Mouse (Mus musculus): ENCODE results near the gene Ipo8. TPM values are rescaled to one million over a fixed set of nuclear protein-coding genes. Genes with fewer than 3 reads are reported as not detected.

Ipo8 gene
- polyA plus RNA-seq (2015; fragmentation: Nextera tagmentation; extraction: Ambion mirVana): 14.3 and 15.2 TPM in 2 replicates

DNA sequence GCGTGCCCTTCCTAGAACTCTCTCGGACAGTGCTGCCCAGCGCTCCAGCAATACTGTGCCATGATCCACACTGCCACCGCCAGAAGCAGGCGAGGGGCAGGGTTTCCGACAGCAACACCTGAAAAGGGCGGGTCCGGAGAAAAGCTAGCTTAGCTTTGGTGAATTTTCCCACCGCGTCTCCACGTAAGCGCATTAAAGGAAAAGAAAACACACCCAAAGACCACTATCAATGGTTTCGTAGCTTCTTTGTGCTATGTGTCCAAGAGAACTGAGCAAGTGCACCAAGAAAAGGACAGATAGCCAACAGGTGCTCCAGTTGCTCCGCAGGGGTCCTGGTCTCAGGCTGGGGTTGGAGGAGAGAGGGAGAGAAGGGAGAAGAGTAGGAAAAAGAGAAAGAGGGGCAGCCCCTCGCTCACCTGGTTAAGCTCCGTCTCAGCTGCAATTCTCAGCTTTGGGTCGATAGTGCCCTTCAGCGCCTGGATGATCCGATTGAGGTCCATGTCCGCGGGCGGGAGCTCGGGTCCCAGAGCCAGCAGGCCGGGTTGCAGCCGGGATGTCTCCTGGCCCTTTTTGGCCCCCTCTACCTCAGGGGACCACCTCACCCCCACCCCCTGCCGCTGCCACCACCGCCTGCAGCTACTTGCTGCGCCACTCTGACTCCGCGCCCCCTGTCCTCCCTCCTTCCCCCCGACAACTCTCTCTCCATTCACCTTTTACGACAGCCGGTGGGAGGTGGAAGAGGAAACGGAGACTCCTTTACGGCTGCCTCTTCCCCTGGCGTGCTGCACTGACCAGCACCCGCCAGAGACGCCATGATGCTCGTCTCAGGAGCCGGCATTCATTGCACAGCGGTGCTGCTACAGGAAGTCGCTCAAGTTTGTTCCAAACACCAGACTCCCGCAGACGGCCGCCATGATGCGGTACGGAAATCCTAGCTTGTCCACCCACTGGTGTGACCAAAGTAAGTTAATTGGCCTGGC lies at the start of gene Ipo8:
Gene Ipo8 (minus strand): TSS at position 720 of the 980 bp plus-strand sequence.
- H3K4me3 ChIP-seq (ENCODE audit: low read length): peak within 1 kb of the TSS; percentile 66
- no peaks in the 10 kb centered on the region for H3K9me3 ChIP-seq (ENCODE audit: control insufficient read depth, low read length)
- under 1% methylated on average over 47 of the region's 47 CpGs for WGBS
- peak within 1 kb of the TSS; percentile 95 for H3K4me2 ChIP-seq (ENCODE audit: low read length)
- peak; percentile 100 for ATAC-seq
- peak within 1 kb of the TSS; percentile 82 for H3K9ac ChIP-seq (ENCODE audit: low read depth, low read length)
- peak within 1 kb of the TSS; percentile 67 for H3K27ac ChIP-seq (ENCODE audit: low read depth, low read length)
- no peaks in the 10 kb centered on the region for H3K36me3 ChIP-seq (ENCODE audit: control insufficient read depth, insufficient read depth, low read length)
- peaks cover 9% of the 10 kb centered on the region for H3K4me1 ChIP-seq (ENCODE audit: control insufficient read depth, insufficient read depth, low read depth, low read length)
- H3K27me3 ChIP-seq (replicated peaks; ENCODE audit: control insufficient read depth, insufficient read depth, low read length): no peaks in the 10 kb centered on the region

DNA sequence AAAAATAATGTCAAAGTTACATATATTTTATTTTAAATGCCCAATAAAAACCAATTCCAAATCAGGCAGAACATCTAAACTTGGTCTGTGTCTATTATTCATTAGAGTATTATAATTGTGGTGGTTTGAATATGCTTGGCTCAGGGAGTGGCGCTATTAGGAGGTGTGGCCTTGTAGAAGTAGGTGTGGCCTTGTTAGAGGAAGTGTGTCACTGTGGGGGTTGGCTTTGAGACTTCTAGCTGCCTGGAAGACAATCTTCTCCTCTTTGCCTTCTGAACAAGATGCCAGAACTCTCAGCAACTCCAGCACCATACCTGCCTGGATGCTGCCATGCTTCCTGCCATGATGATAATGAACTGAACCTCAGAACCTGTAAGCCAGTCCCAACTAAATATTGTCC lies 42.6 kb upstream of the Ipo8 start:
- no peaks in the 10 kb centered on the region for H3K9me3 ChIP-seq (ENCODE audit: control insufficient read depth, low read length)
- H3K36me3 ChIP-seq (ENCODE audit: control insufficient read depth, insufficient read depth, low read length): no peaks in the 10 kb centered on the region
- no peak overlapping the region for H3K4me3 ChIP-seq (ENCODE audit: low read length)
- H3K4me2 ChIP-seq (ENCODE audit: low read length): no peak overlapping the region
- no peak overlapping the region for H3K9ac ChIP-seq (ENCODE audit: low read depth, low read length)
- 97% methylated on average over 1 of the region's 1 CpGs for WGBS
- no peak overlapping the region for H3K27ac ChIP-seq (ENCODE audit: low read depth, low read length)
- no peaks in the 10 kb centered on the region for H3K27me3 ChIP-seq (replicated peaks; ENCODE audit: control insufficient read depth, insufficient read depth, low read length)
- ATAC-seq: no peak
- H3K4me1 ChIP-seq (ENCODE audit: control insufficient read depth, insufficient read depth, low read depth, low read length): no peaks in the 10 kb centered on the region

DNA sequence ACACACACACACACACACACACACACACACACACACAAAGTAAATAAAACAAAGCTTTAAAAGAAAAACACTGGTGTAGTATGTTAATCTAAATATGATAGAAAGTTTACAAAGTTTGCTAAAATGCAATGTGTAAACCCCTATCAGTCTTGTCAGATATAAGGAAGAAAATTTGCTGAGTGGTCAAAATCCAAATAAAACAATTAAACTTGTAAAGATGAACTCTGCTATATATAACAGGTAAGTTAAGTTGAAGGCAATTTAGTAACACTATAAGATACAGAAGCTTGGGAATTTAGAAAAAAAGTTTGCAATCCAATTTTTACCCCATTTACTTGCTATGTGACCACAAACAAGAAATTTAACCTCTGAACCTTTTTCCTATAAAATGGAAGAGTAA lies 14.4 kb upstream of the Ipo8 start:
- Histone ChIP-seq H3K36me3 (ENCODE audit: control insufficient read depth, insufficient read depth, low read length) (no peaks in the 10 kb centered on the region), H3K4me2 (ENCODE audit: low read length) (no peak overlapping the region), H3K27me3 (replicated peaks; ENCODE audit: control insufficient read depth, insufficient read depth, low read length) (no peaks in the 10 kb centered on the region), H3K4me3 (ENCODE audit: low read length) (no peak overlapping the region), H3K9ac (ENCODE audit: low read depth, low read length) (no peak overlapping the region), H3K27ac (ENCODE audit: low read depth, low read length) (no peak overlapping the region), H3K4me1 (ENCODE audit: control insufficient read depth, insufficient read depth, low read depth, low read length) (no peaks in the 10 kb centered on the region), H3K9me3 (ENCODE audit: control insufficient read depth, low read length) (no peaks in the 10 kb centered on the region)
- no peak for ATAC-seq

DNA sequence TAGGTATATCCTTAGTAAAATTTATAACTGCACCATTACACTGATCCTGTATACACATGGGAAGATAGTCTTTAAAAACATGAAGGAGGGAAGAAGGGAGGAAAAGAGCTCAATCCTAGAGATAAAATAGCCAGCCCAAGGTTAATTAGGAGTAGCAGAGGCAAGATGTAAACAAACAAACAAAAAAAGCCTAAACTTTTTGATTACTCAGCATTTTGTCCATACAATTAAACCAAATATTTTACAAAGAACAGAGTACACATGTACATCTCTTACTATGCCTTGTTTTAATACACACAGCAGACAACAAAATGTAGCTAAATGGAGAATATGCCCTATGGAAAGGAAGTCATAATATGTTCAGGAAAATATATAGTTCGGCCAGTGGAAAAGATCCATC lies 10.5 kb upstream of the Ipo8 start:
- Histone ChIP-seq H3K9me3 (ENCODE audit: control insufficient read depth, low read length) (no peaks in the 10 kb centered on the region), H3K4me3 (ENCODE audit: low read length) (no peak overlapping the region), H3K4me2 (ENCODE audit: low read length) (no peak overlapping the region), H3K9ac (ENCODE audit: low read depth, low read length) (no peak overlapping the region), H3K4me1 (ENCODE audit: control insufficient read depth, insufficient read depth, low read depth, low read length) (no peaks in the 10 kb centered on the region), H3K36me3 (ENCODE audit: control insufficient read depth, insufficient read depth, low read length) (no peaks in the 10 kb centered on the region), H3K27me3 (replicated peaks; ENCODE audit: control insufficient read depth, insufficient read depth, low read length) (no peaks in the 10 kb centered on the region), H3K27ac (ENCODE audit: low read depth, low read length) (no peak overlapping the region)
- 94% methylated on average over 1 of the region's 1 CpGs for WGBS
- no peak for ATAC-seq

DNA sequence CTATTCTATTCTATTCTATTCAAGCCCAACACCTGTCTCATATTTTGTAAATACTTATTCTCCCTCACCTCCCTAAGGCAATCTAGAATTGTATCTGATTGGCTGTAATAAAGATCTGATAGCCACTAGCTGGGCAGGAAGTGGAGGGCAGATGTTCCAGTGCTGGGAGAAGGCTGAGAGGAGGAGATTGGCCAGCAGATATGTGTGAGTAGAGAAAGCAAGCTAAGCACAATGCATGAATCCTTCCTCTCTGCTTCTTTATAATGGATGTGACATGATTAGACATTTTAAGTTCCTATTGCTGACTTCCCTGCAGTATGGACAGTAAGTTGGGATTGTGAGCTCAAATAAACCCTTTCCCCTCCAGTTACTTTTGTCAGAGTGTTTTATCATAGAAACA lies 7.2 kb upstream of the Ipo8 start:
- no peaks in the 10 kb centered on the region for H3K36me3 ChIP-seq (ENCODE audit: control insufficient read depth, insufficient read depth, low read length)
- H3K9me3 ChIP-seq (ENCODE audit: control insufficient read depth, low read length): no peaks in the 10 kb centered on the region
- ATAC-seq: no peak
- no peak overlapping the region for H3K9ac ChIP-seq (ENCODE audit: low read depth, low read length)
- H3K27ac ChIP-seq (ENCODE audit: low read depth, low read length): no peak overlapping the region
- no peak overlapping the region for H3K4me2 ChIP-seq (ENCODE audit: low read length)
- no peak overlapping the region for H3K4me3 ChIP-seq (ENCODE audit: low read length)
- no peaks in the 10 kb centered on the region for H3K4me1 ChIP-seq (ENCODE audit: control insufficient read depth, insufficient read depth, low read depth, low read length)
- H3K27me3 ChIP-seq (replicated peaks; ENCODE audit: control insufficient read depth, insufficient read depth, low read length): no peaks in the 10 kb centered on the region

DNA sequence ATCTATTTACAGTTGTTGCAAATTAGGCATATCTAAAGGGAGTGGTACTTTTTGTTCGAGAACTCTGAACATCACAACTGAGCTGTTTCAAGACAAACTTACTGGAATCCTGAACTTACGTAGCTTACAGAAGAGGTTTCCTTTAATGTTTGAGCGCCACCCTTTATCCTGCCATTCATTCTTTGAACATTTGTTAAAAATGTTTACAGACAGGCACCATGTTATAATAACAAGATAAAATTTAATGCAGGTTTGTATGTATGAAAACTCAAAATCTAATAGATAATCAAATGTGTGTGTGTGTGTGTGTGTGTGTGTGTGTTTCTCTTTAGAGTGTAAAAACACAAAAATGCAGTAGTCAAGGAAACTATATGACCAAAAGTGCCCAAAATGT lies 458 bp upstream of the Ipo8 start:
- H3K4me1 ChIP-seq (ENCODE audit: control insufficient read depth, insufficient read depth, low read depth, low read length): peaks cover 9% of the 10 kb centered on the region
- WGBS: 24% methylated on average over 3 of the region's 3 CpGs

DNA sequence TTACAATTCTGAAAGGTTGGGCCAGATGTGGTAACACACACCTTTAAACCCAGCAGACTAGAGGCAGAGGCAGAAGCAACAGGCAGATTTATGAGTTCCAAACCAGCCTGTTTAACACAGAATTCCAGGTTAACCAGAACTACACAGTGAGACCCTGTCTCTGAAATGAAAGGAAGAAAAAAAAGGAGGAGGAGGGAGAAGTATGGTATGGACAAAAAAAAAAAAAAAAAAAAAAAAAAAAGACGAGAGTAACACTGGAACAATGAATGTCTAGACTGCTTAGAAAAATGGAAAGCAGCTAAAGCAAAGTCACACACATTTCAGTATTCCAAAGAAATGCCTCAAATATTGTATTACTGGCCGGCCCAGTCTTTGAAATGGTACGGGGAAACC lies 916 bp downstream of the Ipo8 start:
- Histone ChIP-seq H3K4me1 (ENCODE audit: control insufficient read depth, insufficient read depth, low read depth, low read length) (peaks cover 9% of the 10 kb centered on the region), H3K36me3 (ENCODE audit: control insufficient read depth, insufficient read depth, low read length) (no peaks in the 10 kb centered on the region), H3K9ac (ENCODE audit: low read depth, low read length) (peak overlapping the region; percentile 82), H3K27me3 (replicated peaks; ENCODE audit: control insufficient read depth, insufficient read depth, low read length) (no peaks in the 10 kb centered on the region), H3K9me3 (ENCODE audit: control insufficient read depth, low read length) (no peaks in the 10 kb centered on the region), H3K27ac (ENCODE audit: low read depth, low read length) (peak overlapping the region; percentile 67; the same call in 1 of the 2 replicates), H3K4me3 (ENCODE audit: low read length) (peak overlapping the region; percentile 66), H3K4me2 (ENCODE audit: low read length) (peak overlapping the region; percentile 95)
- 0% methylated on average over 3 of the region's 3 CpGs for WGBS
- ATAC-seq: no peak

More for the DNA sequence above, 458 bp upstream of the Ipo8 start:
- H3K4me3 ChIP-seq (ENCODE audit: low read length): peak overlapping the region; percentile 66
- no peak overlapping the region for H3K27ac ChIP-seq (ENCODE audit: low read depth, low read length)
- H3K36me3 ChIP-seq (ENCODE audit: control insufficient read depth, insufficient read depth, low read length): no peaks in the 10 kb centered on the region
- peak overlapping the region; percentile 61 for H3K4me2 ChIP-seq (ENCODE audit: low read length)
- ATAC-seq: no peak; the same call in 1 of the 2 replicates
- H3K9me3 ChIP-seq (ENCODE audit: control insufficient read depth, low read length): no peaks in the 10 kb centered on the region
- no peak overlapping the region for H3K9ac ChIP-seq (ENCODE audit: low read depth, low read length)
- no peaks in the 10 kb centered on the region for H3K27me3 ChIP-seq (replicated peaks; ENCODE audit: control insufficient read depth, insufficient read depth, low read length)

DNA sequence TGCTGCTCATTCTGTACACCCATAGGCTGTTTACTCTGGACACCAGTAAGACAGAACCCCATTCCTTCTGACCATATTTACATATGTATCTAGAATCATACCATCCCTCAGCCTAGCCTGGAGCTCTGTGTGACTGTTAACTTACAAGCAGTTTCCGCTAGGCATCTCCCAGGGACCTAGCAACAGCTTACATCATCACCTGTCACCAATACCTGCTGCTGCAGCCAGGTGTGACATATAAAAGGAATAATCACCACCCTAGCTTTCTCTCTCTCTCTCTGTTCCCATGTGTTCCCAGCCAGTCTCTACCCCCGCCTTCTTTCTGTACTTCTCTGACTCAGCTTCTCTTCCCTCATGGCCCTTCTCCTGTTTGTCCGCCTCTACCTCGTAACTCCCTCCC lies 5.1 kb downstream of the Ipo8 start:
- no peak overlapping the region for H3K9ac ChIP-seq (ENCODE audit: low read depth, low read length)
- H3K27ac ChIP-seq (ENCODE audit: low read depth, low read length): no peak overlapping the region
- H3K36me3 ChIP-seq (ENCODE audit: control insufficient read depth, insufficient read depth, low read length): peaks cover 5% of the 10 kb centered on the region
- no peaks in the 10 kb centered on the region for H3K27me3 ChIP-seq (replicated peaks; ENCODE audit: control insufficient read depth, insufficient read depth, low read length)
- H3K4me2 ChIP-seq (ENCODE audit: low read length): no peak overlapping the region
- peaks cover 9% of the 10 kb centered on the region for H3K4me1 ChIP-seq (ENCODE audit: control insufficient read depth, insufficient read depth, low read depth, low read length)
- ATAC-seq: no peak
- no peaks in the 10 kb centered on the region for H3K9me3 ChIP-seq (ENCODE audit: control insufficient read depth, low read length)
- H3K4me3 ChIP-seq (ENCODE audit: low read length): no peak overlapping the region
- 88% methylated on average over 4 of the region's 4 CpGs for WGBS

DNA sequence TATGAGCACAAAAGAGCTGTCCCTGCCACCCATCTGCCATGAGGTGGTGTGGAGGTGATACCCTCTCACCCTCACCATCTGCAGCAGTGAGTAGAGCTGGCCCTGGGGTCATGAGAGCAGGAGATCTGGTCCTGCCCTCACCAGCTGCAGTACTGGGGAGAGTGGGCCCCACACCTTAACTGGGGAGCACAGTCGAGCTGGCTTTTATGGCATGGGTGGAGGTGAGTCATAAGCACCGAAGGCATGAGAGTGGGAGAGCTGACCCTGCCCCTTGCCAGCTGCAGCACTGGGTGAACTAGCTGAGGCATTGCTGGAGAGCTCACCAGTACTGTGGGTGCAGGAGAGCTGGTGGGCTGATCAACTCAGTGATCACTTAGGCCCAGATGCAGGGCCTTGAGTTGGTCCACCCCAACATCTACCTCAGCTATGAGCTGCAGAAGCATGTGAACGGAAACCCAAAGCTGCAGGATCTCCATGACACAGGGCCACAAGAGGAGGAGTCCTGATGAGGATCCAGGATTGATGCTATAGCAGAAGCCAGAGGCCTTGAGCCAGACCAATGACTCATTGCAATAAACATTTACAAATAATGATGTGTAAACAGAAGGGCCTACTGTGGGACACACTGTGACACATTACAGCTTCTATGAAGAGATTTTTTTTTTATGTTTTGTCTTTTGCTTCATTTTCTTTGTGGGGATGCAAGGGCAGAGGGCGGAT lies 12.5 kb downstream of the Ipo8 start:
- Histone ChIP-seq H3K9ac (ENCODE audit: low read depth, low read length) (no peak overlapping the region), H3K4me2 (ENCODE audit: low read length) (no peak overlapping the region), H3K4me3 (ENCODE audit: low read length) (no peak overlapping the region), H3K27me3 (replicated peaks; ENCODE audit: control insufficient read depth, insufficient read depth, low read length) (no peaks in the 10 kb centered on the region), H3K4me1 (ENCODE audit: control insufficient read depth, insufficient read depth, low read depth, low read length) (no peaks in the 10 kb centered on the region), H3K27ac (ENCODE audit: low read depth, low read length) (no peak overlapping the region), H3K36me3 (ENCODE audit: control insufficient read depth, insufficient read depth, low read length) (peaks cover 27% of the 10 kb centered on the region), H3K9me3 (ENCODE audit: control insufficient read depth, low read length) (no peaks in the 10 kb centered on the region)
- 97% methylated on average over 4 of the region's 4 CpGs for WGBS
- ATAC-seq: no peak
